Mouse (Mus musculus) lung, adult 2 months (tissue): Measurements from ENCODE around the gene Rpl9-ps6.

Experiments used
- CTCF ChIP-seq: fragments of 200-500 bp; IDR thresholded peaks from 2 replicates; pipeline ENCODE4 v1.5.1; 2011; ENCODE audit warnings: mild to moderate bottlenecking, low read length, control low read depth; ENCODE audit not compliant: insufficient read depth
- POLR2A ChIP-seq: fragments of 200-500 bp; IDR thresholded peaks from 2 replicates; pipeline ENCODE4 v1.6.1; 2011; ENCODE audit warnings: low read depth, mild to moderate bottlenecking, control low read depth, low read length, borderline replicate concordance; ENCODE audit errors: extremely low read depth

GRCm38 (mm10) chr19:32465228-32465627 is 1.1 kb downstream of the Rpl9-ps6 start:
- no peak for TF ChIP-seq POLR2A
- no peak for TF ChIP-seq CTCF
